Mouse (Mus musculus): Measurements from ENCODE around the gene Adcy9.

Adcy9 gene

DNA sequence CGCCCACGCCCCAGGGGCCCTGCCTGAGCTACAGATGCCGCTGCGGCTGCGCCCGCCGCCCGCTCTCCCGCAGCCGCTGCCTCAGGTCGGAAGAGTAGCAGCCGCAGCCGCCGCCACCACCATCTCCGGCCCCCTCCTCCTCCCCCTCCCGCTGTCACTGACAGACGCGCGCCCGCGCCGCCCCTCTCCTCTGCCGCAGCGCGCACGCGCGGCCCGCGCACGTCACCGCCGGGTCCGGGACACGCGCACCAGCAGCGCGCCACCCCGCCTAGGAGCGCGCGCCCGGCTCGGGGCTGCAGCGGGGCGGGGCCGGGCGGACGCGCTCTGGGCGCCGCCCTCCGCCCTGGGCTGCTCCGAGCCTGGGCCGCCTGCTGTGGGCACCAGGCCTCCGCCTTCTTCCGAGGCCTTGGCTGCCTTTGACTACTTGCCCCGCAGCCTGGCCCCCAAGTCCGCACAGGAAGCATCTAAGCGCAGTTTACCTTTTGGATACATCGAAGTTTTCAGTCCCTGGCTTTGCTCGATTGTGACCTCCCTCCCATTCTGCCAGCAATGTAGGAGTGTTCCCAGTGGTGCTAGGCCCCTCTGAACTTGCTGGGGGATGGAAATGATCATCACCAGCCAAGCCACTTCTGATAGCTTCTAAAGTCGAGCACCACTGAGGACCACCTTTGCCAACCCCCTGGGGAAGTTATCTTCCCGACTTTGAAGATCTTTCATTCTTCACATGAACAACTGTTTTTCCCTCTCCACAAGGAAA, at the start of gene Adcy9:
Gene Adcy9, minus strand, starts transcription at position 201 of the 757 bp plus-strand sequence.
- DNase-seq = peak; percentile 94

DNA sequence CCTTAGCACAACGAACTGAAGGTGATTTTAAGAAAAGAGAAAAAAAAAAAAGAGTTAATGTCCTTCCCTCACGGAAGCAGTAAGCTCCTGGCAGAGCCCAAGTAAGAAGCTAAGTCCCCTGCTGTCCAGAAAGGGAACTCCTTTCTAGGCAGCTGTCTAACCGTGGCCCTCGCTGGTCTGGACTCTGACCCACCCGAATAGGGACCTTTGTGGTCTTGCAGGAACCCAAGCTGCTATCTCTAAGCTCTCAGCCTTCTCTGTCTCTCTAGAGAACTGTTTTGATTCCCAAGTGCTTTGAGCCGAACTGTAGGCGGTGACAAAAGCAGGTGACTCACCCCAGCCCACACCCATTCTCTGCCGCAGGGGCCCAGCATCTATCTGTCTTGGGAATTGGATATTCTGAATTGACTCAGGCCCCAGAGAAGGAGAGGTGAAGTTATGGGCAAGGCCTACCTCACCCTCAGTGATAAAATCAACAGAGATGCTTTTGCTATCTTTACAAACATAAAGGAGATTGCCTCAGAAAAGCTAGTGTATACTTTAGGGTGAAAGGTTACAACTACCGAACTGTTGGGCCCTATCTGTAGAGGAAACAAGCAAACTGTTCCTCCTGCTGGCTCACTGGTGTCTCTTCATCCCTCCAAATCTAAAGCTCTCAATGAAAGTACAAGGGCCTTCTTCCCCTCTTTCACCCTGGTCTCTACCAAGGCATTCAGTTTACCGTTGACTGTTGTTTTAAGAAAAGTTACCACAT, 49.5 kb upstream of the Adcy9 start:
- DNase-seq = peak; percentile 51

- DNase-seq = peak; percentile 28
Observed at GRCm38 (mm10) chr16:4464529-4465089, 44.3 kb upstream of the Adcy9 start.

DNA sequence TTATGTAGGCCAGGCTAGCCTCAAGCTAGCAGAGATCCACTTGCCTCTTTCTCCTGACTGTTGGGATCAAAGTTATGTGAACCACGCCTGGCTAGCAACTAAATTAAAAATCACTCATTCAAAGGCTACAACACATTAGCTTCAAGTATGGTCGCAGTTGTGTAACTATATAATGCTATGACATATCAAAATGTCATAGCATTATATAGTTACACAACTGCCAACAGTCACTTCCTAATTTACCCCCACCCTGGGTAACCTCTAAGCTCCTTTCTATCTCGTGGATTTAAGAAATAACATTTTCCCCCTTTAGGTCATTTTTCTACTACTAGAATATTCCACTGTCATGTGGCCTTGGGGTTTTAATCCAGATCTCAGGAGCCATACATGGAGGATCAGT, 37.6 kb upstream of the Adcy9 start:
- no peak for DNase-seq

- peak; percentile 81 for DNase-seq
Observed at GRCm38 (mm10) chr16:4456391-4456790, 36.1 kb upstream of the Adcy9 start.

DNA sequence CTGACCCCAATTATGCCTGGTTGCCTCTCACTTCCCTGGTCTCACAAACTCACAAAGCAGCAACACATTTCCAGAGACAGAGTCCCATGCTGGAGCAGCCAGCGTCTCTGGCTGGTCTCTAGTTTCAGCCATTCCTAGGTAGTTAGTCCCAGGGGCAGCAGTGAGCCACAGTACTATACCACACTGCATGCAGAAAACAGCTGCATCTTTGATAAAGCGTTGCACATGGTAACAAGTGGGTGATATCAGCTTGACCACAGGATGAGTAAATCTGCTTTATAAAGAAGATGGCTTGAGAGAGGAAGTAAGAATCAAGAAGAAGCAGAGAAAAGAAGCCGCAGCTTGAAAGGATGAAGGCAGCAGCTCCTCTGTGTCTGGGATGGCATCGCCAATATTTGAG, 35.4 kb upstream of the Adcy9 start:
- no peak for DNase-seq

DNA sequence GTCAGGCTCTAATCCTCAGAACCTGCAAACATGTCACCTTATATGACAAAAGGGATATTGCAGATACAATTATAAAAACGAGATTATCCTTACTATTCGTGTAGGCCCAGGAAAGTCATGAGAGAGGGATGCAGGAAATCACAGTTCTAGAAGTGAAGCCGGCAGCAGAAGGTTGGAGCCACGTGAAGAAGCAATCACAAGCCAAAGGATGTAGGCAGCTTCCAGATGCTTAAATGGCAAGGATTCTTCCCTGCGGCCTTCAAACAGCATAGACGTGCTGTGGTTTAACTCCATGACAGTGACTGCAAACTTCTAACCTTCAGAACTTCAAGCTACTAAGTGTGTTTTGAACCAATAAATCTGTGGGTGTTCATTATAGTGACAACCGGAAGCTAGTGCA, 34.3 kb upstream of the Adcy9 start:
- DNase-seq = peak; percentile 47

- DNase-seq = no peak
Observed at GRCm38 (mm10) chr16:4449418-4449817, 29.1 kb upstream of the Adcy9 start.

DNA sequence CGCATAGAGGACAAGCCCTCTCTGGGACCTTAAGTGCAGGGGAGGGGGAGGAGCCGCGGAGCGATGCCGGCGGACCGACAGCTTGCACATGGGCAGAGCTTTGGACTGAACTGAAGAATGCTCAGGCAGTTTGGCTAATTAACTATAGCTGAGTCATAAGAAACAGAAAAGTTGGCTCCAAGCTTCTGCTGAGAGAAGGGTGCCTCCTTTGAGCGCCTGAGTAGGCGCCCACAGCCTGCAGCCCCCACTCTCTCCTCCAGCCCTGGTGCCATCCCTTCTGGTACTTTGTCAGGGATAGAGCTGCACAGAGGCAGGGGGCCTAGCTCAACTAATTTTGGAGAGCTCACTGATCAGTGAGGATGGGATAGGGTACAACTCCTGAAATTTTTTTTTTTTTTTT, 27.9 kb upstream of the Adcy9 start:
- peak; percentile 74 for DNase-seq

DNA sequence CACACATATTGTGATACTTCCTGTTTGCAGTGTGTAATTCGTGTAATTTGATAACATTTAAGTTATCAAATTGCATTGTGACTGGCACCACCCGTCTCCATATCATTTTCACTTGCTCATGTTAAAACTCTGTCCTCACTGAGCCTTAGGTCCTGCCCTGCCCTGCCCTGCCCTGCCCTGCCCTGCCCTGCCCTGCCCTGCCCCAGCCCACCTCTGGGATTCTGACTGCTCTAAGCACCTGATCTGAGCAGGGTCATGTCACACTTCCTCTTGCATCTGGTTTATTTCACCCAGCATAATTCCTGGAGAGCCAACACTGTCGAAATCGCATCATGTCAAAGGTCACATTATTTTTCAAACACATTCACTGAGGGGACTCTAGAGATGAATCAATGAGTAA, 26.1 kb upstream of the Adcy9 start:
- DNase-seq = no peak

DNA sequence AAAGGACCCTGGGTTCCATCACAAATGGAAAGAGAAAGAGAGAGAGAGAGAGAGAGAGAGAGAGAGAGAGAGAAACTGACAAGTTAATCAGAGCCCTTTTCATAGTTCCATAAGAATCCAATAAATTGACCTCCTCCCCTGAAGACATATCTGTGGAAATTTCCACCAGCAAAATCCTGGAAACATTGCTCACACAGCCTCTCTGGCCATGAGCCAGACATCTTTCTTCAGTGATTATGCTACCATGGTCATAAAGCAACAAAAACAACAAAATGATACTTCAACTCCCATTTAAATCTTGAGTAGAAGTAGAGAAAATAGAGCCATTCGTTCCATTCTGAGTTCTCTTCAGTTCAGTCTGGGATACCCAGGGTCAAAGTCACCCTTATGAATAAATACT, 24.1 kb upstream of the Adcy9 start:
- DNase-seq = no peak

DNA sequence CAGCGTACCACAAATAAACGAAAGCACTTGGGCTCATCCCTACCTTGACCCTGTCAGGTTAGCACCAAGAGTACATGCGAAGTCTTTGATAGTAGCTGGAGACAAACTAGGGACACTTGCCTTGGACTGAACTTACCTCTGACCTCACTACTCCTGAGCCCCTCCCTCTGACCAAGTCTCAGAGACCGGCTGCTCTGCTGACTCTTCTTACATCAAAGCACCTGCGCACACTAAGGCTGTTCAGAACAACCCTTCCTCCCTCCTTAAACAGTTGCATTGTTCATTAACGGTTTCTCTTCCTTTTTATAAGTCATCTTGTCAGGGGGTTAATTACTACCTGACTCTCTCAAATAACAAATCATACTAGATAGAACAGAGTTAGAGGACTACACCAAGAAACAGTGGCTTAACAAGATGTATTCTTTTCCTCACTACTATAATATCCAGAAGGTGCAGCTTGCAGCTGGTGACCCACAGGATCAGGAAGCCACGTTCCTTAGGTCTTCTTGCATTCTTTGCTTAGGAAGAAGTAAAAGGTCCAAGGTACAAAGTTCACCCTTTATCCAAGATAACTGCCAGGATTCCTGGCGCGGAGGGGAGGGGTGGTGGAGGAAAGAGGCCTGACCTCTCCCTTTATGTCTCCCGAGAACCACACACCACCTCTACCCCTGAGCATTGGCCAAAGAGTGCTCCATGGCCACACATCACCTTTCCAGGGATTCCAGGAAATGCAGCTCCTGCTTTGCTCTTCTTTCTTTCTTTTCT, 19.2 kb upstream of the Adcy9 start:
- DNase-seq = no peak

- DNase-seq = peak; percentile 34
Observed at GRCm38 (mm10) chr16:4436738-4437137, 16.4 kb upstream of the Adcy9 start.

GRCm38 (mm10) chr16:4435371-4435770, 15.1 kb upstream of the Adcy9 start:
- no peak for DNase-seq

- DNase-seq = no peak
Observed at GRCm38 (mm10) chr16:4431841-4432240, 11.5 kb upstream of the Adcy9 start.

DNA sequence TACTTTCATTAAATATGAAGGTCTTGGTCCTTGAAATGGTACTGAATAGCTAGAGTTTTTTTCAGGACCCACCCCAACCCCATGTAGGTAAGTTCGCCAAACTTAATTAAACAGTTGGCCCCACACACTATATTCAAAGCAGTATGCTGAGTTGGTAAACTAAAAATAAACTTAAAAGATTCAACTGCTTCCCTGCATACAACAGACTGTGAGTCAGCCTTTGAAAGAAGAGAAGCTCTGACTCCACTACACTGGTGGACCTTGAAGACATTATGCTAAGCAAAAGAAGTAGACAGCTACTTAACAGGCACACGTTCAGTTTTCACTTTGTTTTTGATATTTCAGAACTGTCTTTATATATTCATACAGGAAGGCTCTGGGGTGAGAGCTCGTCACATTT, 10.7 kb upstream of the Adcy9 start:
- no peak for DNase-seq

DNA sequence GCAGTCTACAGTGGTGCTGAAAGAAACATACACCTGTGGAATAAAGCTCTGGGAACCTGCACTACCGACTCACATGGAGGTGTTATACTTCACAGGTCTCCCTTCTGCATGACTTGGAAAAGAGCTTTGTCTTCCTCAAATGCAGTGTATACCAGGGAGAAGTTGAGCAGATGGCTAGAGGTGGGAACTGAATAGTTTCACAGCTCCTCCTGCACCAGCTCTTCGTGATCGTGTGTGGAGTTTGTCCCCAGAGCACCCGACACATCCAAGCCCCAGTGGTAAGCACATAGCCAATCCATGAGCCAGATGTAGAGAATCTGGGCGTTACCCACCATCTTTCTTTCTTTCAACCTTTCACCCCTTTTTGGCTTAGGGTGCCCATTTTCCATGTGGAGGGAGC, 9.9 kb upstream of the Adcy9 start:
- peak; percentile 28 for DNase-seq

- no peak for DNase-seq
Observed at GRCm38 (mm10) chr16:4425658-4426234, 5.4 kb upstream of the Adcy9 start.

- no peak for DNase-seq
Observed at GRCm38 (mm10) chr16:4423613-4424012, 3.3 kb upstream of the Adcy9 start.

DNA sequence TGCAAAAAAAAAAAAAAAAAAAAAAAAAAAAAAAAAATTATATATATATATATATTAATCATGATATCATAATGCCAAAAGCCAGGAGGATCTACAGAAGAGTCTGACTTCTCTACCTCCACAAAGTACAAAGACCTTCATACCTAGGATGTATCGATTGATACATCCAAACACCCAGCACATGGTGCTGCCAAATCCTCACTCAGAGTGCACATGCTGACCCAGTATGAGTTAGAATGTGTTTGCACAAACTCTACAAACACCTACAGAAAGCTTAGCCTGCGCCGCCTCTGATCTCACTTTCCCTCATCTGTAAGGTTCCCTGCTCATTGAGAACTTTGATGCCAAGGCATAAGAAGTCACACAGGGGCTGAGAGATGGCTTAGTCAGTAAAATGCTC, 2.7 kb upstream of the Adcy9 start:
- no peak for DNase-seq

- DNase-seq = peak; percentile 33
Observed at GRCm38 (mm10) chr16:4419546-4420297, 576 bp downstream of the Adcy9 start.

Measured in layer of hippocampus, adult 9-11 months (tissue).